Mouse (Mus musculus): Measurements from ENCODE around the gene Nup107.

Gene Nup107

DNA sequence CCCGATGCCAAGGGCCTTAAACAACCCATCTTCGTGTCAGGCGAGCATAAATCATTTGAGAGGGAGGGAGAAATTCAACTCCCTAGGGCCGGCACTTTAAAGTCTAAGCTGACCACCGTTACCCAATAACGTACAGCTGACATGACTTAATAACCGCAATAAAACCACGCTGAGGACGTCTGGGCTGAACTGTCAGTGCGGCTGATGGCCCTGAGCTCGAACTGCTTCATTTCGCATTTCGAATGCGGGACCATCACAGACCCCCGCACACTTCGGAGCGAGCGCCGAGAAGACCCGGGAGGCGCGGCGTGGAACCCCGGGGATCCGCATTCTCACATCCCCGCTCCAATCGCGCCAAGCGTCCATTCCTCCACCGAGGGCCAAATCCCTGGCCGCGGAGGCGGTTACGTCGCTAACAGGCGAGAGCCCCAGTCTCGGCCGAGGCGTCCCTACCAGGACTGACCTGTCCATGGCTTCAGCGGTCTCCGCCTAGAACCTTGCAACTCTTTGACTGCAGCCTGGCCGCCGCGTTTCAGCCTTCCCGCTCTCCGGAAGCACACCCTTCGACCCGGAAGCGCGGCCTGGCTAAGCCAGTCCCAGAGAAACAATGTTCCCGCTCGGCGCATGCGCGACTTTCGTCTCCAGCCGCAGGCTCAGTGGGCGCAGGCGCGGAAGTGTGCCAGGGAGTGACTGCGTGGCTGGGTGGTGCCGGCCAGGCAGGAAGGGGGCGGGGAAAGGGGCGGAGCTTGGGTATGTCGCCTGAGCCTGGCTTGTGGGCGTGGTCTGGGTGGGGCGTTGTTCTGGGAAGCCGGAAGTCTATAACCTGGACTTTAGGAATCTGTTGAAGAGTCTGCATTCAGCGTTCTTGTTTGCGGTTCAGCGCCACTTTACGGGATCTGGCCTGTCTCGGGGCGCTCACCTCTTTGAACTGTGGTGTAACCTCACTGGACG lies at the start of gene Nup107:
Nup107 (minus strand) TSS at position 565 of the 951 bp plus-strand sequence.
- DNase-seq (ENCODE audit: low spot score in 2 of 2): peak; percentile 99 to 100

DNA sequence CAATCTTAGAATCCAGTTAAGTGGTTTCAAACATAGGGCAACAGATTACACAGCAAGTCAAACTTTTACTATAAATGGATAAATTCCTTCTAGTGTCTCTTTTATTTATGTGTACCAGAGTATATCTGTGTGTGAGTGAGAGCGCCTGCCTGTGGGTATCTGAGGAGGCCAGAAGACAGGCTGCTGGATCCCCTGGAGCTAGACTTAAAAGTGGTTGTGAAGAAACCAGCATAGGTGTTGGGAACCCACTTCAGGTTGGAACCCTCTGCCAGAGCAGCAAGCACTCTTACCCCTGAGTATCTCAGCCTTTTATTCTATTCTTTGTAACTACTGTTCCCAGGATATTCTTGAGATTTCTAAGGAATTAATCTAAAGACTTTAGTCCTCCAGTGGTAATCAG lies 49.3 kb upstream of the Nup107 start:
- DNase-seq (ENCODE audit: low spot score in 2 of 2): no peak

DNA sequence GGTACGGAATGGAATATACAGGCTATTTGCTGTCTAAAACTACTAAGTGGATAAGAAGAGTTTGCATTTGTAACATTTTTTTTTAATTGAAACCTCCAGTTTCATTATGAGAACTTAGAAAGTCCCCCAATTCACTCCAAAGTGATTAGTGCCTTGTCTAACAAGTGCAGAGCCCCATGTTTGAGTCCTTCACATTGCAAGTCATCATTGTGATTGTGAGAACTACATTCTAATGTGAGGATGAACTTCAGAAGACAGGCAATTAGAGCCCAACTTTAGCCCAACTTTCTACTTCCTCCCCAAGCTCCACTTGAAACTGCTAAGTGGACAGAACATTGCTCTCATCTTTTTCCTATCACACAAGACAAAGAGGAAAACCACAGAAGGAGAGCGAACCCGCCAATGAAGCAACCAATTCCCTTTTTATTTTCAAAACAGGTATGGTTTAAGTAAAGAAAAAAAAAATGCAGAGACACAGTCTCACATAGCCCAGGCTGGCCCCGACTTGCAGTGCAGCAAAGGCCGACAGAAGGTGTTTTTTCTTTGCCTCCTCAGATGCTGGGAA lies 48.0 kb upstream of the Nup107 start:
- DNase-seq (ENCODE audit: low spot score in 2 of 2): no peak

DNA sequence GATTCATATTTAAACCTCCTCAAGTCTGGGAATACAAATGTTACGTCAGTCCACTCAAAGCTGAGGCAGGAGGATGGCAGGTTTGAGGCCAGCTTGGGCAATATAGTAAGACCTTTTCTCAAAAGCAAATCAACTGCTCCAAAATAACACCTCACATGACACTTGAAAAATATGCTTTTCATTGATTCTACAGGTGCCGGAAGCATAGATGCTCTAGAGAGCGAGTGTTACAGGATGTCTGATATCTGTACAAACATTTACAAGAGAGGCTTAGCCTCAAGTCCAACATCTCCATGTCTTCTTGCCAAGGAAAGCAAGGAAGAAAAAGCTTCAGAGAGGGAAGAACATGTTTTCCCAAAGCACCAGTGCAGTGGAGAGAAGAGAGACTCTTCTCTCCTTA lies 47.2 kb upstream of the Nup107 start:
- no peak for DNase-seq (ENCODE audit: low spot score in 2 of 2)

DNA sequence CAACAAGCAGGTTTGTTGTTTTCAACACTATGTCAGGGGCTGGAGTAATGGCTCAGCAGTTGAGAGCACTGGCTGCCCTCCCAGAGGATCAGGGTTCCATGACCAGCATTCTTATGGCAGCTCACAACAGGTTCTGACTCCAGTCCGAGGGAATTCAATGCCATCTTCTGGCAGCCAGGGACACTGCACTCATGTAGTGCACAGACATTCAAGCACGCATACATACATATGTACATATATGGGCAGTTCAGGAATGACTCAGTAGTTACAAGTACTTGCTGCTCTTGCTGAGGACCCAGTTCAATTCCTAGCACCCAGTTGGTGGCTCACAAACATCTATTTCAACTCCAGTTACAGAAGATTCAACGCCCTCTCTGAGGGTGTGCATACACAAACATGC lies 46.4 kb upstream of the Nup107 start:
- no peak for DNase-seq (ENCODE audit: low spot score in 2 of 2)

DNA sequence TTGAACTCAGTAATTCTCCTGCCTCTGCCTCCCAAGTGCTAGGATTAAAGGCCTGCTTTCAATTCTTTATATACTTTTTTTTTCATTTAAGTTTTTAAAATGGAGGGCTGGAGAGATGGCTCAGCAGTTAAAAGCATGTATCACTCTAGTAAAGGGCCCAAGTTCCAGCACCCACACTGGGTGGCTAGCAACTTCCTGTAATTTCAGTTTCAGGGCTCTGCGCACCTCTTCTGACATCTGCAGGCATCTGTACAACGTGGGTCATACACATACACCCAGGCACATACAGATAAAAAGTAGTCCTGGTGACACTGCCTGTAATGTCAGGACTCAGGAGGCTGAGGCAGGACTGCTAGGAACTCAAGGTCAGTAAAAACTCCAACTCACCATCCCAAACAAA lies 43.8 kb upstream of the Nup107 start:
- no peak for DNase-seq (ENCODE audit: low spot score in 2 of 2)

DNA sequence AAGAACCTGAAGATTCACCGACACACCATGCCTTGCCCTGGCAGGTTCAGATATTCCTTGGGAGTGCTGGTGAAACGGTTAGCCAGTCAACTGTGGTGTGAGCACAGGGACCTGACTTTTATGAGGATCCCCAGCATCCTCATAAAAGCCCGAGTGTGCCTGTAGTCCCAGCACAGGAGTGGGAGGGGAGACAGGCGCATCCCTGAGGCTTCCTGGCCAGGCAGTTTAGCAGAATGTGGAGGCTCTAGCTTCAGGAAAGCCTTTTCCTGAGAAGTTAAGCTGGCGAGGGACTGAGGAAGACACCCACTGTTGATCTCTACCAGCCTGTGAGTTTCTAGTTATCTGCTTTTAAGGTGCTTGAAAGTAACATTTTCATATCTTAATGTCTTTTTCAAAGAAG lies 42.9 kb upstream of the Nup107 start:
- DNase-seq (ENCODE audit: low spot score in 2 of 2): no peak

DNA sequence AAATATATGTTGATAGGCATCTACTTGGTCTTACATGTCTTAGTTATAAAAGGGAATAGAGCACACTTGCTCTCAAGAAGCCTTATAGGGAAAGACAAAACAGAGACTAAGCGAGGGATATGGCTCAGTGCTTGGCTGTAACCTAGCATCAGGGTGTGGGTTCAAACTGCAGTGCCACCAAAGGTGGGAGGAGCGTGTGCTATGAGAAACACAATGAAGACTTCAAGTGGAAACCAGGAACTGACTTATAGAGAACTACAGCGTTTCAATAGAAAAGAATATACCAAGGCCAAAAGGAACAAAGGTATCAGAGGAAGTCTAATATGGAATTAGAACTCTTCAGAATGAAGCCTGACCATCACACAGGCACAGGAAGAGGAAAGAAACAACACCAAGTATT lies 38.3 kb upstream of the Nup107 start:
- no peak for DNase-seq (ENCODE audit: low spot score in 2 of 2)

DNA sequence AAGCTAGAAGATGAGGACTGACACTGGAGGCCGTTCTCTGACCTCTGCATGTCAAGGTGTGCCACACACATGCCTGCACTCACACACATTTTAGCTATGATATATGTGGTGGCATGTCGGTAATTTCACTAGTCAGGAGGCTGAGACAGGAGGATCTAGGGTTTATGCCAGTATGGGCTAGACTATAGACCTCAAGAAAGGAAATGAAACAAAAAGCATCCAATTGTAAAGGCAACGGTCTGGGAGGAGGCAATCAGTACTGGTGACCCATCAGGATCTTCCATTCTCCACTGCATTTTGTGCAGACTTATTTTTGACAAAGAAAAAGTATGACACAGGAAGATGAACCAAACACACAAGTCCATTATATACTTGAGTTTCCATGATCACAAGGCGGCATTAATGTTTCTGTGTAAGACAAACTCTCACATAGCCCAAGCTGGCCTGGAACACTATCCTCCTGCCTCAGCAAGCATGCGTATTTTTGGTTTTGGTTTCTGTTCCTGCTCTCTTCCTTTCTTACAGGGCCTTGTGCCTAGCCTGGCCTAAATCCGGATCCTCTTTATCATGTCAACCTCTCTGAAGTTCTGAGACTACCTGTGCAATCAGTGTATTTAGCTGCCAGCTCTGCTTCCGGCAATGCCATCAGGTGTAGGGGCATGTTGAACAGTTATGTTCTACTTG lies 37.1 kb upstream of the Nup107 start:
- no peak for DNase-seq (ENCODE audit: low spot score in 2 of 2)

DNA sequence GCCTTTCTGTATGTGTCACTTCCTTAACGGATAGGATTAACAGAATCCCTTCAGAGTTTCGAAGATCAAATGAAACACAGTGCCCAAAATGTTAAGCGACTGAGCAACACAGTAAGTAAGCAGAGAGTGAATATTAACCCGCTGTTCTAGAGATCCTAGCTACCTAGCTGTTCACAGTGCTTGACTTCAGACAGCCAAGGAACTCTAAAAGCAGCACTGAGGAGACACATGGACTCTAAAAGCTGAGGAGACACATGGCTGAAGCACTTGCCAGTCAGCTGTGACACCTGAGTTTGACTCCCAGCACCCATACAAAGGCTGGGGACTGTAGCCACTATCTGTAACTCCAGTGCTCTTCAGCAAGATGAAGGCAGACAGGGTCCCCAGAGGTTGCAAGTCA lies 36.5 kb upstream of the Nup107 start:
- no peak for DNase-seq (ENCODE audit: low spot score in 2 of 2)

DNA sequence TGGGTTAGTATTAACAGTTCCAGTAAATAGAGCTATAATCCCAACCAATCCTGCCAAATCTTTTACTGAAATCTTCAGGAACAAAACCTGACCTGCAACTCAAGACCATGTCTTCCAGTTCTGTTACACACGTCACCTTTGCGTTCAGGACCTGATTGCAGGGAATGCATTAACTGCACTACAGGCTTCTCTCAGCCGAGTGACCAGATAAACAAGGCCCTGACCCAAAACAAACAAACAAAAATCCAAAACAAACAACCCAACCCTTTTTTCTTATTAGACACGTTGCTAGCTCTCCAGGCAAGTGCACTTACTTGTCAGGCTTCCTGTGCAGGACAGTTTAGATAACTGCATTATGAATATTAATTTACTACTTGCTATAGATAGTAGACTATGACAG lies 36.0 kb upstream of the Nup107 start:
- DNase-seq (ENCODE audit: low spot score in 2 of 2): no peak

DNA sequence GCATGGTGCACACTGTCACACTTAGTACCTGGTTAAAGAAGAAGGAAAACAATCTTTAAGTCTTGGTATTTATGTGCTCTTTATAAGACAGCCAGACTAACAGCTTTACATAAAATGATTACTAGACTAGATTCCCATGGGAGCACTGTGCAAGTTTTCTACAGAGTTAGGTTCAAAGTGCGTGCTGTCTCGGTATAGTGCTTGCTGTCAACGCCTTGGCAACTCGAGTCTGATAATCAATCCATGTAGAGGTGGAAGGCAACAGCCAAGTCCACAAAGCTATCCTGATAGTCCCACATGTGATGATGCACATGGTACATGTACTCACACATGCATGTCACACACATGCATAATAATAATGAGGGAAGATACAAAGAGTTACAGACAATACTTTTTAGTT lies 32.1 kb upstream of the Nup107 start:
- no peak for DNase-seq (ENCODE audit: low spot score in 2 of 2)

DNA sequence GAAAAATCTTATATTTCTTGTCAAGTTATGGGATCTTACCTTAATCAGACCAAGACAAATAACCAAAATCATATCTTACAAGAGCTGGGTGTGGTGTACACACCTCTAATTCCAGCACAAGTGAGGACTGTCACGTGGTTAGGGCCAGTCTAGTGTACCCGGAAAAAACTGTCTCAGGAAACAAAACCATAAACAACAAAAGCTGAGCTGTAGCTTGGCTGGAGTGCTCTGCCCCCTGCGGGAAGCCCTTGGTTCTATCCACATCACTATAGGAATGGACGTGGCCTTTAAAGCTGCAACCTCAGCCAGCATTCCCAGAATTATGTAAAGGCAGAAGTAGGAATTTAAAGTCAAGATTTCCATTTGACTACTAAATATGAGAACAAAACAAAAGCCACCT lies 31.6 kb upstream of the Nup107 start:
- DNase-seq (ENCODE audit: low spot score in 2 of 2): no peak

DNA sequence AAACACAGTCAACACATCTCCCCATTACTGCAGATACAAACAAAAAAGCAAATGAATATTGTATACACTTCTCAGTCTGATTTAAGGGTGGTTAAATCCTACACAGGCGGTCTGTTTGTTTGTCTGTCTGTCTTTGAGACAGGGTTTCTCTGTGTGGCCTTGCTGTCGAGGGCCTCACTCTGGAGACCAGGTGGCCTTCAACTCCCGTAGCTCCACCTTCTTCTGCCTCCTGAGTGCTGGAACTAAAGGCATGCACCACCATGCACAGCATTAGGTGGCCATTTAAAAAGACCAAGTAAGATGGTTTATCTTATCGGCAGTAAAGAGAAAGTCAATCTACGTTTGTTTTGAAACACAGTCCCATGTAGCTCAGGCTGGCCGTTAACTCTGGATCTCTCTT lies 30.8 kb upstream of the Nup107 start:
- DNase-seq (ENCODE audit: low spot score in 2 of 2): no peak

DNA sequence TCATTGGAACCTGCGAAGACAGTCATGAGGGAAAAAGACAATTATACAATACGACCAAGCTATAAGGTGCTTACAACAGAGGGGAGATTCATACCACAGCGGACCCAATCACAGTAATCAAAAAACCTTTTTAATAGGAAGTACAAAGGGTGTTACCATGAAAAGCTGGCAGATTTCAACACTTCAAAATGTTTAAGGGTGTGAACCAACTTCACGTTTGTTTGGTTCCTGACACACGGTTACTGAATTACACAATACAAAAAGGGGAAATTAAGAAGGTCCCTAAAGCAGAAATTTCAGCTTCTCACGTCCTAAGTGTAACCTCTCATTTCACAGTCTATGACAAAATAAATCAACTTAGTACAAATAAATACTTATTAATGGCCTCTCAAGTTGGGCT lies 26.1 kb upstream of the Nup107 start:
- DNase-seq (ENCODE audit: low spot score in 2 of 2): no peak

DNA sequence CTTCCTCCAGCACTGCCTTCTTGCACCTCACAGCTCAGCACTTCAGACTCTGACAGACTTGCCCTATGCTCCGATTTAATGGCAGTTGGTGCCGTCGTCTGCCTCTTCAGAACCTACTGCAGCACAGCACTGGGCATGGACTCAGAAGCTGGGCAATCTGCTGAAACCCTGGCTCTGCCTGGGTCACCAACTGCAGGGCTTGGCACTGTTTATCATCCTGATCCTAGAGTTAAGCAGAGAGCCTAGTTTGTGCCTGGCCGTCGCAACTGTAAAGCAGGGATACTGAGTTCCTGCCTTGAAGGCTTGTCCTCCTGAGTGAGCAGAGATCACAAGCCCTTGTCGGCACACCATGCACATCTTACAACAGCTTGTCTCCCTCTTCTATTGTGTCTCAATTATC lies 24.2 kb upstream of the Nup107 start:
- no peak for DNase-seq (ENCODE audit: low spot score in 2 of 2)

DNA sequence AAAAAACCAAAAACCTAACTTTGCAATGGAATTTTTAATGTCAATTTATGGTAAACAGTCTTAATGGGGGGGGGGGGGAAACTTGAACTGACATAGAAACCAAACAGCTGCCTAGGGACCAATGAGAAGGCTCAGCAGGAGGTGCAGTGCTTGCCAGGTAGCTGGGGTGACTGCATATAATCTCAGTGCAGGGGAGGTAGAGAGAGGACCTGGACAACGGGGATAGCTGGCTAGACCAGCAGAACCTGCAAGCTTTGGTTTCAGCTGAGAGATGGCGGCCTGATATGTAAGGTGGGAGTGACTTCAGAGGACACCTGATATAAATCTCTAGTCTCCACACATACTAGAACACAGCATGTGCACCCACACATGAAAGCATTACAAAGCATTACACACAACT lies 20.0 kb upstream of the Nup107 start:
- DNase-seq (ENCODE audit: low spot score in 2 of 2): no peak

DNA sequence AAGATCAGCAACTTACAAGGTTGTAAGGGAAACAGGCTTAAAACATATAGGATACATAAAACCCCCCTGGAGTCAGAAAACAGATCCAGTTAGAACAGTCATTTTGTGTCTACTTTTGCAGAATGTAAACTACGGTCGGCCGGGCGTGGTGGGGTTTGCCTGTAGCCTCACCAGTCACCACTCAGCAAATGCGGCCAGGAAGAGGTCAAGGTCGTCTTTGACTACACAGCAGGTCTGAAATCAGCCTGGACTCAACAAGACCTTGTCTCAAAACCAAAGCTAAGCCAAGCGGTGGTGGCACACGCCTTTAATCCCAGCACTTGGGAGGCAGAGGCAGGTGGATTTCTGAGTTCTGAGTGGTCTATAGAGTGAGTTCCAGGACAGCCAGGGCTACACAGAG lies 19.1 kb upstream of the Nup107 start:
- no peak for DNase-seq (ENCODE audit: low spot score in 2 of 2)

DNA sequence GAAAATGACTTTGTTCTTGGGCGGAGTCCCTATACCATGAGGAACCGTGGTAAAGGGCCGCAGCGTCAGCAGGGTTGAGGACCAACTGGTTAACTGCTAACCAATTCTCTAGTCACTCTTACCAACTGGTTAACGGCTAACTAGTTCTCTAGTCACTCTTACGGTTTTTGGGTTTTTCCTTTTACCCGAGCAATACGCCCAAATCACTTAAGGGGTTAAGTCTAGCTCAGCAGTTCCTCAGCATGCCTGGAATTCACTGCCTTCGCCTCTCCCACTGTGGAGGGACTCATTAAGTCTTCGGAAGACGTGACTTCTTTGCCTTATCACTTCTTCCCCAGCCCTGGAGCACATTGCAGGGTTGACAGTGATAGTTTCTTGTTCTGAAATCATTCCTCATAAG lies 18.0 kb upstream of the Nup107 start:
- DNase-seq (ENCODE audit: low spot score in 2 of 2): no peak

DNA sequence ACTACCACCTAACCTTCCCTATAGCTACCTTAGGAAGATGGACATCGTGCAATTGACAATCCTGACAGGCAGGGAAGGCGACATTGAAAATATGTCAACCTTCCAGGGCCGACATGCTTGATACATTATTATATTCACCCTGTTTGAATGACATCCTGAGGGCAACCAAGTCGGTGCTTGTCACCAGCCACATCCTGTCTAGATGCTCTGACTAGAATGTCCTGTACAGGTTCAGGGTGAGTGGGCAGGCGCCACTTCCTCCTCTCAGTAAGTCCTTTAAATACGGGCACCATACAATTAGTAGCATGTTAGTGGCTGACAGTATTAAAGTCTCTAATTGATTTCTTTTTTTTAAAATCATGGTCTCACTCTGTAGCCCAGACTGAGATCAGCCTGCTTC lies 15.6 kb upstream of the Nup107 start:
- DNase-seq (ENCODE audit: low spot score in 2 of 2): no peak

DNA sequence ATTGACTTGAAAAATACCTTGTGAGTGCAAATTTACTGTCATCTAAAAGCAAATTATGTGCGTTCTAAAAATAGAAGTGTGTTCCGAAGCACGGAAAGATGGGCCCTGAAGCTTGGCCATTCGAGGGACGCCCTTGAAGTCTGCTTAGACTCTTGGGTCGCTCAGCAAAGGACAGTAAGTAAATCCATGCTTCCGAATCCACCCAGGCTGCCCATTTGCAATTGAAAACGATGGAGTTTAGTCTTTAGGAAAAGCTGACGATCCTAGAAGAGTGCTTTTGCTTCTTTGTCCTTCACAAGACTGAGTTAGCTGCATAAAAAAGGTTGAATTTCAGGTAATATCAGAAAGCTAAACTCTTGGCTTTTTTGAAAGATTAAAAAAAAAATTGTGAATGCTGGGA lies 13.4 kb upstream of the Nup107 start:
- no peak for DNase-seq (ENCODE audit: low spot score in 2 of 2)

DNA sequence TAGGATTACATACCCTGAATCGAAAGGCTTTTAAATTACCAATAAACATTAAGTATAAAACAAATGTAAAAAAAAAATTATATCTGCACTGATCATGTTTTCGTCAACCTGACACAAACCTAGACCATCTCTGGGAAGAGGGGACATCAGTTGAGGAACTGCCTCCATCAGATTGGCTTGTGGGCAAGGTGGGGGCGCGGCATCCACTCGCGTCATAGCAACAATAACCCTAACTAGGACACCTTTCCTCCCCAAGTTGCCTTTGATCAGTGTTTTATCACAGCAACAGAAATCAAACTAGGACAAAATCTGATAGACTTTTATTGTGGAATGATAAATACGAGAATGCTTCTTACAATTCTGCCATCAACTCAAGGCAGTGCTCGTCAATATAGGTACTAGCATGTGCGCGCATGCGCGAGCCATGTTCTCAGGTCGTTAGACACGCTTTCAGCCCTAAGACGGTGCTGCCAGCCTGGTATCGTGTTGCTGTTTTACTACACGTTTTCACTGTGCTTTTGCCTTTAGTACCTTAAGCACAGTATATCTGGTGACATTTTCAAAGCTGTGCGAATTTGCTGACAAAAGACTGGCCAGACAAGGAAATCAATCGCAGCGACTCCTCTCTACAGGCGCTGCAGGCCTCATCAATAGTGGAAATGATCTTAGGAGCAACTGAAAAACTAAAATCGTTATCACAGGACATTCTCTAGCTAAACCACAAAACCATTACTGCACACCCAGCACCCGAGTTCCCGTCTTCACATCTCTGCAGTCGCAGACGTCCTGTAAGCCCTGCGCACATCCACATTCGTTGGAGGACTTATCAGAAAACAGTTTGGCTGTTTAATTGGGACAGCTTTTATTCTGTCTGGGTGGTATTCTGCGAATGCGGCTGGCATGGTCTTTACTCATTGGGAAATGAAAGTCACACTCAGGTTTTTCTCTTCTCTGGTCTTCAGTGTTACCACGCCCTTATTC lies 11.7 kb upstream of the Nup107 start:
- DNase-seq (ENCODE audit: low spot score in 2 of 2): no peak
